Mouse (Mus musculus): ENCODE results near the gene Chrna1.

Gene Chrna1

GRCm38 (mm10) chr2:73580166-73580565 is at the start of gene Chrna1:
Gene Chrna1, minus strand, starts transcription at chr2:73580338.
- DNase-seq, result no peak

GRCm38 (mm10) chr2:73618486-73619052 is 38.4 kb upstream of the Chrna1 start:
- no peak for DNase-seq

- no peak for DNase-seq
These were observed 36.4 kb upstream of the Chrna1 start for GRCm38 (mm10) chr2:73616434-73617057.

- DNase-seq, result no peak
These were observed 35.3 kb upstream of the Chrna1 start for GRCm38 (mm10) chr2:73615456-73615855.

- no peak for DNase-seq
These were observed 34.2 kb upstream of the Chrna1 start for GRCm38 (mm10) chr2:73614303-73614702.

- no peak for DNase-seq
These were observed 32.8 kb upstream of the Chrna1 start for GRCm38 (mm10) chr2:73612941-73613340.

GRCm38 (mm10) chr2:73612367-73612914 is 32.3 kb upstream of the Chrna1 start:
- no peak for DNase-seq

GRCm38 (mm10) chr2:73611798-73612197 is 31.7 kb upstream of the Chrna1 start:
- DNase-seq, result no peak

GRCm38 (mm10) chr2:73609724-73610210 is 29.6 kb upstream of the Chrna1 start:
- no peak for DNase-seq

GRCm38 (mm10) chr2:73609067-73609723 is 29.1 kb upstream of the Chrna1 start:
- DNase-seq, result no peak

GRCm38 (mm10) chr2:73608391-73608790 is 28.3 kb upstream of the Chrna1 start:
- no peak for DNase-seq

GRCm38 (mm10) chr2:73607609-73608008 is 27.5 kb upstream of the Chrna1 start:
- DNase-seq, result no peak

- DNase-seq, result no peak
These were observed 27.0 kb upstream of the Chrna1 start for GRCm38 (mm10) chr2:73607146-73607545.

GRCm38 (mm10) chr2:73606616-73607015 is 26.5 kb upstream of the Chrna1 start:
- DNase-seq, result no peak

- no peak for DNase-seq
These were observed 24.9 kb upstream of the Chrna1 start for GRCm38 (mm10) chr2:73605077-73605476.

GRCm38 (mm10) chr2:73604579-73604978 is 24.4 kb upstream of the Chrna1 start:
- DNase-seq, result no peak

GRCm38 (mm10) chr2:73600650-73601049 is 20.5 kb upstream of the Chrna1 start:
- DNase-seq, result no peak

- no peak for DNase-seq
These were observed 17.6 kb upstream of the Chrna1 start for GRCm38 (mm10) chr2:73597772-73598171.

- no peak for DNase-seq
These were observed 16.6 kb upstream of the Chrna1 start for GRCm38 (mm10) chr2:73596786-73597185.

- DNase-seq, result no peak
These were observed 16.2 kb upstream of the Chrna1 start for GRCm38 (mm10) chr2:73596326-73596725.

GRCm38 (mm10) chr2:73593101-73593439 is 12.9 kb upstream of the Chrna1 start:
- no peak for DNase-seq

GRCm38 (mm10) chr2:73592231-73593100 is 12.3 kb upstream of the Chrna1 start:
- DNase-seq, result no peak

GRCm38 (mm10) chr2:73591246-73591645 is 11.1 kb upstream of the Chrna1 start:
- no peak for DNase-seq
